Mouse (Mus musculus) megakaryocyte, embryonic 14.5 days (primary cell): ENCODE results near the gene Nat9. TPM values are rescaled to one million over a fixed set of nuclear protein-coding genes. Genes with fewer than 3 reads are reported as not detected.

ENCODE experiments used
- H3K27me3 ChIP-seq: replicated peaks from 2 replicates; pipeline ENCODE3; 2012; ENCODE audit warnings: inconsistent platforms
- H3K36me3 ChIP-seq: replicated peaks from 2 replicates; pipeline ENCODE3; 2012; ENCODE audit warnings: low read length, inconsistent platforms, mixed read lengths
- H3K4me1 ChIP-seq: 2 replicates; pipeline ENCODE4 v1.6.1; 2012; ENCODE audit warnings: inconsistent platforms
- H3K4me3 ChIP-seq: replicated peaks from 2 replicates; pipeline ENCODE3; 2012; ENCODE audit warnings: moderate library complexity, mild to moderate bottlenecking, inconsistent platforms
- H3K9me3 ChIP-seq: 2 replicates; pipeline ENCODE4 v1.6.1; 2012; ENCODE audit warnings: inconsistent platforms
- FLI1 ChIP-seq: IDR thresholded peaks from 2 replicates; pipeline ENCODE4 v1.6.1; 2012; ENCODE audit warnings: low read length, inconsistent platforms, mixed read lengths
- GATA1 ChIP-seq: IDR thresholded peaks from 3 replicates; pipeline ENCODE4 v1.6.1; 2012; ENCODE audit warnings: mixed read lengths, low read length, inconsistent platforms, borderline replicate concordance
- polyA plus RNA-seq: library from polyadenylated mRNA; stranded (reverse); fragments of >175 nt; gene quantifications from 2 replicates; pipeline ENCODE4 v1.2.3, GENCODE M21; 2012; ENCODE audit warnings: low replicate concordance; ENCODE audit not compliant: insufficient read depth

The Nat9 gene
- polyA plus RNA-seq, 1 experiment: 27.1 TPM

- H3K4me1 ChIP-seq: peaks cover 27% of the 10 kb centered on the region
- H3K36me3 ChIP-seq: no peaks in the 10 kb centered on the region
- H3K27me3 ChIP-seq: peaks cover 18% of the 10 kb centered on the region
- H3K4me3 ChIP-seq: no peak overlapping the region
- H3K9me3 ChIP-seq: no peaks in the 10 kb centered on the region
- no peak for TF ChIP-seq FLI1
- no peak for TF ChIP-seq GATA1
These were observed 48.9 kb downstream of the Nat9 start for GRCm38 (mm10) chr11:115138597-115139262.

GRCm38 (mm10) chr11:115133800-115134199, 53.9 kb downstream of the Nat9 start, which contains the start of gene Cd300lf:
Gene Cd300lf (minus strand): TSS chr11:115133992.
- Histone ChIP-seq H3K4me3 (peak within 1 kb of the TSS; percentile 86), H3K36me3 (no peaks in the 10 kb centered on the region), H3K27me3 (peaks cover 18% of the 10 kb centered on the region), H3K9me3 (peaks cover 4% of the 10 kb centered on the region), H3K4me1 (peaks cover 28% of the 10 kb centered on the region)
- TF ChIP-seq FLI1 (no peak), GATA1 (no peak)

Other genes starting within 250 kb of the Nat9 start
- gene Cd300c, start 218.7 kb downstream of the Nat9 start, polyA plus RNA-seq: not detected in 2 replicates
- 0.63 TPM in 1 of 2 replicates, not detected in the other for gene Cd300ld, start 197.9 kb downstream of the Nat9 start, polyA plus RNA-seq
- gene Cd300c2, start 186.0 kb downstream of the Nat9 start, polyA plus RNA-seq: 3.5 TPM in 1 of 2 replicates, not detected in the other
- gene Cd300ld2, start 171.7 kb downstream of the Nat9 start, polyA plus RNA-seq: not detected in 2 replicates
- gene Cd300ld4, start 160.8 kb downstream of the Nat9 start, polyA plus RNA-seq: not detected in 2 replicates
- not detected in 2 replicates for gene Cd300ld5, start 150.1 kb downstream of the Nat9 start, polyA plus RNA-seq
- 1.1 TPM in 1 of 2 replicates, not detected in the other for gene Cd300ld3, start 139.4 kb downstream of the Nat9 start, polyA plus RNA-seq
- not detected in 2 replicates for gene Cd300e, start 125.7 kb downstream of the Nat9 start, polyA plus RNA-seq
- gene Rab37, start 96.4 kb downstream of the Nat9 start, polyA plus RNA-seq: 8.4 and 19.8 TPM in 2 replicates
- 1.2 and 3.4 TPM in 2 replicates for gene Cd300lf, start 53.9 kb downstream of the Nat9 start, polyA plus RNA-seq
- 123 and 223 TPM in 2 replicates for gene Slc9a3r1, start 24.5 kb downstream of the Nat9 start, polyA plus RNA-seq
- 9.2 and 14.1 TPM in 2 replicates for gene Tmem104, start 372 bp downstream of the Nat9 start, polyA plus RNA-seq
- gene Grin2c, start 79.4 kb upstream of the Nat9 start, polyA plus RNA-seq: not detected in 2 replicates
- 21.8 and 28.5 TPM in 2 replicates for gene Fdxr, start 89.2 kb upstream of the Nat9 start, polyA plus RNA-seq
- 0.07 TPM in 1 of 2 replicates, not detected in the other for gene Fads6, start 109.8 kb upstream of the Nat9 start, polyA plus RNA-seq
- gene Otop2, start 119.3 kb upstream of the Nat9 start, polyA plus RNA-seq: 0.11 TPM in 1 of 2 replicates, not detected in the other
- gene Ush1g, start 134.2 kb upstream of the Nat9 start, polyA plus RNA-seq: not detected in 2 replicates
- gene Otop3, start 146.9 kb upstream of the Nat9 start, polyA plus RNA-seq: not detected in 2 replicates
- gene Hid1, start 179.9 kb upstream of the Nat9 start, polyA plus RNA-seq: 1.2 TPM in 1 of 2 replicates, not detected in the other
- not detected in 2 replicates for gene Cdr2l, start 194.1 kb upstream of the Nat9 start, polyA plus RNA-seq
- 67.6 and 78.3 TPM in 2 replicates for gene Mrpl58, start 215.9 kb upstream of the Nat9 start, polyA plus RNA-seq
- 10.1 and 109 TPM in 2 replicates for gene Atp5h, start 232.1 kb upstream of the Nat9 start, polyA plus RNA-seq
- 13.7 and 36.5 TPM in 2 replicates for gene Kctd2, start 232.3 kb upstream of the Nat9 start, polyA plus RNA-seq